Mouse (Mus musculus) liver, embryonic 16.5 days (tissue): ENCODE results near the gene Anapc4. TPM values are rescaled to one million over a fixed set of nuclear protein-coding genes. Genes with fewer than 3 reads are reported as not detected.

ENCODE experiments used
- ATAC-seq: fragments of 200-750 bp; cut with Nextera tagmentation; 2 replicates; pipeline ENCODE4 v1.8.0; 2017; ENCODE audit warnings: low read depth, mild to moderate bottlenecking, moderate number of reproducible peaks, moderate library complexity
- H3K27ac ChIP-seq: fragments of 300-500 bp; sonication (generic); 2 replicates; pipeline ENCODE4 v1.5.1; 2014; ENCODE audit warnings: mild to moderate bottlenecking, low read length
- H3K27me3 ChIP-seq: fragments of 300-500 bp; sonication (generic); 2 replicates; pipeline ENCODE4 v1.6.1; 2014; ENCODE audit warnings: low read depth, low read length, mixed read lengths; ENCODE audit not compliant: control insufficient read depth, insufficient read depth
- H3K36me3 ChIP-seq: fragments of 300-500 bp; sonication (generic); 2 replicates; pipeline ENCODE4 v1.6.1; 2014; ENCODE audit warnings: mild to moderate bottlenecking; ENCODE audit not compliant: control insufficient read depth, insufficient read depth
- H3K4me1 ChIP-seq: fragments of 300-500 bp; sonication (generic); 2 replicates; pipeline ENCODE4 v1.6.1; 2014; ENCODE audit warnings: low read depth, low read length, mixed read lengths; ENCODE audit not compliant: control insufficient read depth
- H3K4me2 ChIP-seq: fragments of 300-500 bp; sonication (generic); 2 replicates; pipeline ENCODE4 v1.6.1; 2014; ENCODE audit warnings: low read depth, low read length, mixed read lengths
- H3K4me3 ChIP-seq: fragments of 300-500 bp; sonication (generic); 2 replicates; pipeline ENCODE4 v1.5.1; 2014; ENCODE audit warnings: low read depth, mild to moderate bottlenecking, low read length
- H3K9ac ChIP-seq: fragments of 300-500 bp; sonication (generic); 2 replicates; pipeline ENCODE4 v1.6.1; 2014; ENCODE audit warnings: low read depth, low read length
- H3K9me3 ChIP-seq: fragments of 300-500 bp; sonication (generic); replicated peaks from 2 replicates; pipeline ENCODE4 v1.6.1; 2016; ENCODE audit warnings: low read length; ENCODE audit not compliant: control insufficient read depth
- WGBS: fragments of 180-500 bp; shearing (Covaris S2); extraction: QIAGEN DNeasy Blood & Tissue Kit; methylation state at CpG from one replicate; pipeline ENCODE4 v1.1.7; 2014; ENCODE audit not compliant: insufficient replicate concordance; 5-methylcytosine and 5-hydroxymethylcytosine counted together
- polyA plus RNA-seq: library from polyadenylated mRNA; unstranded; fragments of >200 nt; fragmentation: Nextera tagmentation; extraction: Ambion mirVana; gene quantifications from 2 replicates; pipeline ENCODE4 v1.2.1, GENCODE M21; 2015

The Anapc4 gene
- 22.2 and 23.0 TPM in 2 replicates for polyA plus RNA-seq

- Histone ChIP-seq H3K9me3 (no peaks in the 10 kb centered on the region), H3K4me1 (peaks cover 19% of the 10 kb centered on the region), H3K27me3 (no peaks in the 10 kb centered on the region), H3K4me3 (peak within 1 kb of the TSS; percentile 79), H3K9ac (peak within 1 kb of the TSS; percentile 87), H3K27ac (peak within 1 kb of the TSS; percentile 94), H3K36me3 (0 out of 2 replicates have a peak, but pooled peaks cover 4% of the 10 kb centered on the region), H3K4me2 (peak within 1 kb of the TSS; percentile 94)
- peak; percentile 95 for ATAC-seq
- under 1% methylated on average over 50 of the region's 50 CpGs for WGBS
These were observed at the start of gene Anapc4 for GRCm38 (mm10) chr5:52833761-52834274. Anapc4 (plus strand) TSS chr5:52834012.

- H3K4me1 ChIP-seq = peaks cover 9% of the 10 kb centered on the region
- H3K36me3 ChIP-seq = no peaks in the 10 kb centered on the region
- H3K27ac ChIP-seq = no peak overlapping the region
- no peak overlapping the region for H3K9ac ChIP-seq
- WGBS = 32% methylated on average over 7 of the region's 7 CpGs
- H3K4me2 ChIP-seq = no peak overlapping the region
- no peak overlapping the region for H3K4me3 ChIP-seq
- no peaks in the 10 kb centered on the region for H3K27me3 ChIP-seq
- no peaks in the 10 kb centered on the region for H3K9me3 ChIP-seq
- ATAC-seq = no peak
These were observed 47.1 kb upstream of the Anapc4 start for GRCm38 (mm10) chr5:52786556-52787322.

GRCm38 (mm10) chr5:52793230-52793629 is 40.6 kb upstream of the Anapc4 start:
- H3K9ac ChIP-seq = no peak overlapping the region
- H3K36me3 ChIP-seq = peaks cover 7% of the 10 kb centered on the region
- no peak overlapping the region for H3K4me2 ChIP-seq
- H3K27ac ChIP-seq = no peak overlapping the region
- no peaks in the 10 kb centered on the region for H3K9me3 ChIP-seq
- H3K4me1 ChIP-seq = no peaks in the 10 kb centered on the region
- H3K4me3 ChIP-seq = no peak overlapping the region
- WGBS = 59% methylated on average over 9 of the region's 9 CpGs
- ATAC-seq = no peak
- H3K27me3 ChIP-seq = no peaks in the 10 kb centered on the region

GRCm38 (mm10) chr5:52794109-52794508 is 39.7 kb upstream of the Anapc4 start:
- peaks cover 7% of the 10 kb centered on the region for H3K36me3 ChIP-seq
- no peaks in the 10 kb centered on the region for H3K4me1 ChIP-seq
- WGBS = 74% methylated on average over 9 of the region's 9 CpGs
- H3K27me3 ChIP-seq = no peaks in the 10 kb centered on the region
- H3K9me3 ChIP-seq = no peaks in the 10 kb centered on the region
- ATAC-seq = no peak
- no peak overlapping the region for H3K4me2 ChIP-seq
- no peak overlapping the region for H3K9ac ChIP-seq
- H3K27ac ChIP-seq = no peak overlapping the region
- no peak overlapping the region for H3K4me3 ChIP-seq

- no peaks in the 10 kb centered on the region for H3K9me3 ChIP-seq
- H3K4me1 ChIP-seq = no peaks in the 10 kb centered on the region
- no peak overlapping the region for H3K9ac ChIP-seq
- ATAC-seq = no peak
- H3K27ac ChIP-seq = no peak overlapping the region
- no peak overlapping the region for H3K4me2 ChIP-seq
- no peak overlapping the region for H3K4me3 ChIP-seq
- no peaks in the 10 kb centered on the region for H3K27me3 ChIP-seq
- WGBS = 84% methylated on average over 12 of the region's 12 CpGs
- peaks cover 9% of the 10 kb centered on the region for H3K36me3 ChIP-seq
These were observed 34.4 kb upstream of the Anapc4 start for GRCm38 (mm10) chr5:52799274-52799985.

- WGBS = 68% methylated on average over 4 of the region's 4 CpGs
- H3K4me3 ChIP-seq = no peak overlapping the region
- H3K9ac ChIP-seq = no peak overlapping the region
- H3K27me3 ChIP-seq = no peaks in the 10 kb centered on the region
- H3K4me2 ChIP-seq = no peak overlapping the region
- ATAC-seq = no peak
- H3K27ac ChIP-seq = no peak overlapping the region
- peaks cover 2% of the 10 kb centered on the region for H3K36me3 ChIP-seq
- H3K4me1 ChIP-seq = no peaks in the 10 kb centered on the region
- no peaks in the 10 kb centered on the region for H3K9me3 ChIP-seq
These were observed 28.0 kb upstream of the Anapc4 start for GRCm38 (mm10) chr5:52805801-52806200.

GRCm38 (mm10) chr5:52806349-52806748 is 27.5 kb upstream of the Anapc4 start:
- Histone ChIP-seq H3K4me1 (no peaks in the 10 kb centered on the region), H3K4me3 (no peak overlapping the region), H3K4me2 (no peak overlapping the region), H3K27me3 (no peaks in the 10 kb centered on the region), H3K9ac (no peak overlapping the region), H3K9me3 (no peaks in the 10 kb centered on the region), H3K36me3 (peaks cover 2% of the 10 kb centered on the region), H3K27ac (no peak overlapping the region)
- 72% methylated on average over 8 of the region's 8 CpGs for WGBS
- no peak for ATAC-seq

- ATAC-seq = no peak
- H3K4me2 ChIP-seq = no peak overlapping the region
- no peaks in the 10 kb centered on the region for H3K27me3 ChIP-seq
- no peak overlapping the region for H3K4me3 ChIP-seq
- 84% methylated on average over 7 of the region's 7 CpGs for WGBS
- H3K36me3 ChIP-seq = peaks cover 2% of the 10 kb centered on the region
- H3K9ac ChIP-seq = no peak overlapping the region
- H3K27ac ChIP-seq = no peak overlapping the region
- no peaks in the 10 kb centered on the region for H3K9me3 ChIP-seq
- H3K4me1 ChIP-seq = no peaks in the 10 kb centered on the region
These were observed 26.8 kb upstream of the Anapc4 start for GRCm38 (mm10) chr5:52807030-52807429.

GRCm38 (mm10) chr5:52810446-52810845 is 23.4 kb upstream of the Anapc4 start:
- no peak for ATAC-seq

More at GRCm38 (mm10) chr5:52810446-52810845, 23.4 kb upstream of the Anapc4 start:
- H3K27ac ChIP-seq = no peak overlapping the region
- H3K9me3 ChIP-seq = no peaks in the 10 kb centered on the region
- H3K4me2 ChIP-seq = no peak overlapping the region
- H3K9ac ChIP-seq = no peak overlapping the region
- H3K4me3 ChIP-seq = no peak overlapping the region
- no peaks in the 10 kb centered on the region for H3K27me3 ChIP-seq
- H3K4me1 ChIP-seq = no peaks in the 10 kb centered on the region
- no peaks in the 10 kb centered on the region; the same call in 1 of the 2 replicates for H3K36me3 ChIP-seq
- WGBS = 82% methylated on average over 6 of the region's 6 CpGs
